In the genomic region with DNA sequence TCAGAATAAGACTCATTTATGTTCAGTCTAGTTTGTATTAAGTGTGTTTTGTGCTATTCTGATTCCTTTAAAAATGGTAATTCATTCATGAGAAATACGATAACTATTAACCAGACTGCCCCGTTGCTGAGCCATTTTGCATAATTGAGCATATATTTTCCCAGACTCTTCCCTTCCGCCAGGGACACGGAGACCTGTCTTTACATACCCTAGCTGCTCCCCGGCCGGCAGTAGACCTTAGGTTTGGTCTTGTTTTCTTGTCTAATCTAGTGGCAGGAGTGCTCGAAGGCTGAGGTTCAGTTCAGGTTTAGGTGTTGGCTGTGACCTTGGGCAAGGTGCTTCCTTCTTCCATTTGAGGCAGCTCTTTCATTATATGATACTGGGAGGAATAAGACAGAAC, we compare ENCODE assay signal across 25 mouse cellular contexts. TPM values are rescaled to one million over a fixed set of nuclear protein-coding genes. Genes with fewer than 3 reads are reported as not detected.
DNase-seq lines count a peak whose midpoint lies in the region; ATAC-seq lines count a peak whose summit lies in the region.
"Had no signal": no experiment of that assay in that cellular context is flagged by ENCODE, and none has a peak within 500 bp of the region (broad histone marks: within the 10 kb centered on the region; RNA-seq: fewer than 3 reads in every experiment).

No protein-coding gene starts in this region.

- H3K4me2 ChIP-seq in hindbrain, embryonic 14.5 days (replicated peaks): no peak overlapping the region
- H3K4me2 ChIP-seq in hindbrain, embryonic 12.5 days (replicated peaks): no peak overlapping the region
- H3K4me2 ChIP-seq in kidney, embryonic 16.5 days (replicated peaks; ENCODE audit: low read depth, low read length): no peak overlapping the region
- H3K4me2 ChIP-seq in neural tube, embryonic 13.5 days: no peak overlapping the region
- H3K4me2 ChIP-seq: embryonic facial prominence, embryonic 13.5 days; embryonic facial prominence, embryonic 15.5 days; forebrain, embryonic 13.5 days had no signal

- no peak overlapping the region for H3K9ac ChIP-seq in hindbrain, embryonic 14.5 days
- no peak overlapping the region for H3K9ac ChIP-seq in hindbrain, embryonic 12.5 days
- H3K9ac ChIP-seq in kidney, embryonic 16.5 days (replicated peaks; ENCODE audit: low read length): no peak overlapping the region
- no peak overlapping the region for H3K9ac ChIP-seq in neural tube, embryonic 13.5 days
- H3K9ac ChIP-seq: embryonic facial prominence, embryonic 13.5 days; embryonic facial prominence, embryonic 15.5 days; forebrain, embryonic 13.5 days had no signal

- DNase-seq in hindbrain, embryonic 14.5 days (ENCODE audit: low spot score): no peak
- peak; percentile 54 for DNase-seq in kidney, adult 18-20 months
- no peak for DNase-seq in kidney, postnatal 10 days
- DNase-seq in kidney, adult 9 months: peak; percentile 54
- DNase-seq in neural tube, embryonic 10.5 days (ENCODE audit: extremely low spot score, low spot score): no peak
- DNase-seq: adrenal gland, adult 2 months; adrenal gland, postnatal 10 days; adrenal gland, postnatal 25 days; cerebellum, adult 11 months; cerebellum, adult 18-20 months; cerebellum, adult 8-10 months; cerebellum, adult 9-11 months; cerebellum, postnatal 14 days; cerebellum, postnatal 36 days; embryo, embryonic 11 days had no signal

- peaks cover 20% of the 10 kb centered on the region; the same call in 1 of the 2 replicates for H3K27me3 ChIP-seq in hindbrain, embryonic 14.5 days (ENCODE audit: control insufficient read depth, insufficient read depth, low read length)
- H3K27me3 ChIP-seq in hindbrain, embryonic 12.5 days: peaks cover 70% of the 10 kb centered on the region
- H3K27me3 ChIP-seq in kidney, embryonic 16.5 days (ENCODE audit: insufficient read depth, low read length): peaks cover 26% of the 10 kb centered on the region
- peaks cover 84% of the 10 kb centered on the region for H3K27me3 ChIP-seq in neural tube, embryonic 13.5 days
- H3K27me3 ChIP-seq: embryonic facial prominence, embryonic 15.5 days had no signal

- no peak for ATAC-seq in hindbrain, embryonic 14.5 days (ENCODE audit: low FRiP score)
- no peak for ATAC-seq in hindbrain, embryonic 12.5 days (ENCODE audit: low FRiP score)
- no peak for ATAC-seq in kidney, embryonic 16.5 days (ENCODE audit: low FRiP score, low TSS enrichment)
- ATAC-seq in neural tube, embryonic 13.5 days (ENCODE audit: low read depth): no peak
- ATAC-seq: forebrain, embryonic 13.5 days; forebrain, embryonic 16.5 days had no signal

- H3K4me1 ChIP-seq in hindbrain, embryonic 14.5 days (replicated peaks; ENCODE audit: control insufficient read depth, insufficient read depth, low read length): peaks cover 43% of the 10 kb centered on the region
- H3K4me1 ChIP-seq in hindbrain, embryonic 12.5 days: peaks cover 61% of the 10 kb centered on the region
- H3K4me1 ChIP-seq in kidney, embryonic 16.5 days (ENCODE audit: insufficient read depth, low read length): peaks cover 14% of the 10 kb centered on the region
- H3K4me1 ChIP-seq in neural tube, embryonic 13.5 days (replicated peaks): peaks cover 79% of the 10 kb centered on the region

- no peak overlapping the region for H3K4me3 ChIP-seq in hindbrain, embryonic 14.5 days (replicated peaks; ENCODE audit: low read length)
- H3K4me3 ChIP-seq in hindbrain, embryonic 12.5 days: no peak overlapping the region
- no peak overlapping the region for H3K4me3 ChIP-seq in kidney, embryonic 16.5 days (ENCODE audit: low read length)
- no peak overlapping the region for H3K4me3 ChIP-seq in neural tube, embryonic 13.5 days
- H3K4me3 ChIP-seq: embryonic facial prominence, embryonic 13.5 days; embryonic facial prominence, embryonic 15.5 days; erythroblast, embryonic 14.5 days; forebrain, embryonic 10.5 days; forebrain, embryonic 13.5 days had no signal

- H3K27ac ChIP-seq in hindbrain, embryonic 14.5 days: peak overlapping the region; percentile 60; the same call in 1 of the 2 replicates
- no peak overlapping the region for H3K27ac ChIP-seq in hindbrain, embryonic 12.5 days
- H3K27ac ChIP-seq in kidney, embryonic 16.5 days (ENCODE audit: low read length): no peak overlapping the region
- peak overlapping the region; percentile 1; the same call in 1 of the 2 replicates for H3K27ac ChIP-seq in neural tube, embryonic 13.5 days (replicated peaks)
- H3K27ac ChIP-seq: embryonic facial prominence, embryonic 13.5 days; embryonic facial prominence, embryonic 15.5 days; forebrain, embryonic 10.5 days had no signal

- H3K9me3 ChIP-seq in hindbrain, embryonic 14.5 days (ENCODE audit: control insufficient read depth, low read length): no peaks in the 10 kb centered on the region
- H3K9me3 ChIP-seq in hindbrain, embryonic 12.5 days (replicated peaks): no peaks in the 10 kb centered on the region
- H3K9me3 ChIP-seq in kidney, embryonic 16.5 days (ENCODE audit: low read length): no peaks in the 10 kb centered on the region
- H3K9me3 ChIP-seq in neural tube, embryonic 13.5 days: no peaks in the 10 kb centered on the region
- H3K9me3 ChIP-seq: embryonic facial prominence, embryonic 13.5 days; embryonic facial prominence, embryonic 15.5 days; forebrain, embryonic 10.5 days; forebrain, embryonic 13.5 days had no signal

- peaks cover 43% of the 10 kb centered on the region for H3K36me3 ChIP-seq in hindbrain, embryonic 14.5 days (replicated peaks; ENCODE audit: control insufficient read depth, insufficient read depth)
- peaks cover 31% of the 10 kb centered on the region for H3K36me3 ChIP-seq in hindbrain, embryonic 12.5 days
- H3K36me3 ChIP-seq in kidney, embryonic 16.5 days (ENCODE audit: insufficient read depth, low read length): peaks cover 8% of the 10 kb centered on the region
- H3K36me3 ChIP-seq in neural tube, embryonic 13.5 days: peaks cover 34% of the 10 kb centered on the region

- 64% methylated on average over 7 of the region's 7 CpGs for WGBS in hindbrain, embryonic 14.5 days
- 81% methylated on average over 7 of the region's 7 CpGs for WGBS in hindbrain, embryonic 12.5 days
- WGBS in kidney, embryonic 16.5 days: 67% methylated on average over 7 of the region's 7 CpGs
- 72% methylated on average over 7 of the region's 7 CpGs for WGBS in neural tube, embryonic 13.5 days

RNA-seq across cellular contexts. Expression of gene Pipox, which starts 31.0 kb away (rescaled TPM):
- 2.8 and 6.1 TPM in 2 replicates for polyA plus RNA-seq in hindbrain, embryonic 14.5 days (2014; fragmentation: Nextera tagmentation; extraction: Ambion mirVana)
- polyA plus RNA-seq in hindbrain, embryonic 12.5 days (2016; fragmentation: Nextera tagmentation; extraction: Ambion mirVana): 5.0 and 7.1 TPM in 2 replicates
- polyA plus RNA-seq in kidney, embryonic 16.5 days (2015; fragmentation: Nextera tagmentation; extraction: Ambion mirVana): 14.7 and 16.0 TPM in 2 replicates
- polyA plus RNA-seq in neural tube, embryonic 13.5 days (2015; fragmentation: Nextera tagmentation; extraction: Ambion mirVana): 4.1 and 6.1 TPM in 2 replicates
- polyA plus RNA-seq: C2C12; erythroblast, embryonic 14.5 days had no signal

Comparison
In these comparisons a context has a peak if more than half of its experiments do, and no peak if none do; other contexts are left out.
1. DNase-seq: peak in kidney, adult 18-20 months (single experiment) and kidney, adult 9 months (single experiment); none in hindbrain, embryonic 14.5 days (single experiment), kidney, postnatal 10 days (single experiment) and neural tube, embryonic 10.5 days (single experiment).
2. H3K27ac ChIP-seq: peak in hindbrain, embryonic 14.5 days (single experiment) and neural tube, embryonic 13.5 days (single experiment); none in hindbrain, embryonic 12.5 days (single experiment) and kidney, embryonic 16.5 days (single experiment).